Mouse (Mus musculus) kidney, embryonic 16.5 days (tissue): ENCODE results near the gene Kank1. TPM values are rescaled to one million over a fixed set of nuclear protein-coding genes. Genes with fewer than 3 reads are reported as not detected.

ENCODE experiments used
- ATAC-seq: fragments of 200-750 bp; cut with Nextera tagmentation; 2 replicates; pipeline ENCODE4 v1.8.0; 2017; ENCODE audit warnings: moderate TSS enrichment; ENCODE audit not compliant: low FRiP score, low TSS enrichment
- H3K27ac ChIP-seq: fragments of 300-500 bp; sonication (generic); 2 replicates; pipeline ENCODE4 v1.5.1; 2014; ENCODE audit warnings: low read length
- H3K27me3 ChIP-seq: fragments of 300-500 bp; sonication (generic); 2 replicates; pipeline ENCODE4 v1.6.1; 2014; ENCODE audit warnings: low read length, control low read depth, mixed read lengths; ENCODE audit not compliant: insufficient read depth
- H3K36me3 ChIP-seq: fragments of 300-500 bp; sonication (generic); 2 replicates; pipeline ENCODE4 v1.6.1; 2014; ENCODE audit warnings: low read length, control low read depth, mixed read lengths; ENCODE audit not compliant: insufficient read depth
- H3K4me1 ChIP-seq: fragments of 300-500 bp; sonication (generic); 2 replicates; pipeline ENCODE4 v1.6.1; 2014; ENCODE audit warnings: low read length, control low read depth, mixed read lengths; ENCODE audit not compliant: insufficient read depth
- H3K4me2 ChIP-seq: fragments of 300-500 bp; sonication (generic); replicated peaks from 2 replicates; pipeline ENCODE4 v1.6.1; 2014; ENCODE audit warnings: low read depth, low read length
- H3K4me3 ChIP-seq: fragments of 300-500 bp; sonication (generic); 2 replicates; pipeline ENCODE4 v1.5.1; 2014; ENCODE audit warnings: mild to moderate bottlenecking, low read length
- H3K9ac ChIP-seq: fragments of 300-500 bp; sonication (generic); replicated peaks from 2 replicates; pipeline ENCODE4 v1.6.1; 2014; ENCODE audit warnings: low read length
- H3K9me3 ChIP-seq: fragments of 300-500 bp; sonication (generic); 2 replicates; pipeline ENCODE4 v1.6.1; 2016; ENCODE audit warnings: low read length, control low read depth
- WGBS: fragments of 180-500 bp; shearing (Covaris S2); extraction: QIAGEN DNeasy Blood & Tissue Kit; methylation state at CpG from one replicate; pipeline ENCODE4 v1.1.7; 2014; 5-methylcytosine and 5-hydroxymethylcytosine counted together
- polyA plus RNA-seq: library from polyadenylated mRNA; unstranded; fragments of >200 nt; fragmentation: Nextera tagmentation; extraction: Ambion mirVana; gene quantifications from 2 replicates; pipeline ENCODE4 v1.2.1, GENCODE M21; 2015

The Kank1 gene
- polyA plus RNA-seq, 1 experiment from 2014 or later: 30.9 TPM

DNA sequence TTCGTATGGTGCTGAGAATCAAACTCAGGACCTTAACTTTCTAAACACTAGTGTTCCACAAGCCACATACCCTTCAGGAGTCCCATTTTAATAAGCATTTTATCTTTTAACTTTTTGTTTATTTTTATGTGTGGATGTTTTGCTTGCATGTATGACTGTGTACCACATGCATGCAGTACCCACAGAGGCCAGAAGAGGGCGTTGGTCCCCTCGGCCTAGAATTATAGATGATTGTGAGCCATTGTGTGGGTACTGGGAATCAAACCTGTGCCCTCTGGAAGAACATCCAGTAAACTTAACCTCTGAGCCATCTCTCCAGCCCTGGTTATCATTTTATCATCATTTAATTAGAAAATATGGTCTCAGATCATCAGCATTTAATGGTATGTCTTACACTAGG is 136.8 kb downstream of the Kank1 start:
- WGBS: 72% methylated on average over 3 of the region's 3 CpGs
- Histone ChIP-seq H3K27ac (no peak overlapping the region), H3K27me3 (no peaks in the 10 kb centered on the region), H3K36me3 (no peaks in the 10 kb centered on the region), H3K9ac (no peak overlapping the region), H3K4me2 (no peak overlapping the region), H3K4me3 (no peak overlapping the region), H3K9me3 (no peaks in the 10 kb centered on the region), H3K4me1 (peaks cover 19% of the 10 kb centered on the region)
- no peak for ATAC-seq

GRCm38 (mm10) chr19:25374191-25374590 is 137.4 kb downstream of the Kank1 start:
- WGBS: 71% methylated on average over 9 of the region's 9 CpGs

DNA sequence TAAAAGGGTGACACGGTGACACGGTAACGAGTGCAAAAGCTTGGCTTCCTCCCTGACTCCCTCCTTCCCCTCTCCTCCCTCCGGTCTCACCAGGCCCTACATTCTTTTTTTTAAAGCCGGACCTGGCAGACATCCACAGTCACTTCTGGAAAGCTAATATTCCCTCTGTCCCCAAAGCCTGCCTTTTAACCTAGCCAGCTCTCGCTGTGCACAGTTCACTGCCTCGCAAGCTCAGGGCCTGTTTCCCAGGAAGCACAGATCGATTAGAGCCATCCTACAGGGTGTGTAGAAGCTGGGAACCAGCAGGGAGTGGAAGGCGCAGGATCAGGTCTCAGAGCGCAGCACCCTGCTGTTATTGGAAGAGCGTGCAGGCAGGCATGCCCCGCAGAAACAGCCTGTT is 138.2 kb downstream of the Kank1 start:
- H3K27ac ChIP-seq: no peak overlapping the region; the same call in 1 of the 2 replicates
- peak overlapping the region; percentile 44; the same call in 1 of the 2 replicates for H3K9ac ChIP-seq
- no peak overlapping the region for H3K4me3 ChIP-seq
- H3K9me3 ChIP-seq: no peaks in the 10 kb centered on the region
- no peaks in the 10 kb centered on the region for H3K27me3 ChIP-seq
- H3K4me1 ChIP-seq: peaks cover 19% of the 10 kb centered on the region
- peak overlapping the region; percentile 19; the same call in 1 of the 2 replicates for H3K4me2 ChIP-seq
- ATAC-seq: peak; percentile 73
- WGBS: 8% methylated on average over 12 of the region's 12 CpGs
- H3K36me3 ChIP-seq: no peaks in the 10 kb centered on the region

More at GRCm38 (mm10) chr19:25374191-25374590, 137.4 kb downstream of the Kank1 start:
- ATAC-seq: no peak
- H3K4me1 ChIP-seq: peaks cover 19% of the 10 kb centered on the region
- H3K9ac ChIP-seq: no peak overlapping the region
- no peaks in the 10 kb centered on the region for H3K9me3 ChIP-seq
- no peaks in the 10 kb centered on the region for H3K36me3 ChIP-seq
- H3K4me3 ChIP-seq: no peak overlapping the region
- H3K27me3 ChIP-seq: no peaks in the 10 kb centered on the region
- no peak overlapping the region for H3K27ac ChIP-seq
- H3K4me2 ChIP-seq: no peak overlapping the region

DNA sequence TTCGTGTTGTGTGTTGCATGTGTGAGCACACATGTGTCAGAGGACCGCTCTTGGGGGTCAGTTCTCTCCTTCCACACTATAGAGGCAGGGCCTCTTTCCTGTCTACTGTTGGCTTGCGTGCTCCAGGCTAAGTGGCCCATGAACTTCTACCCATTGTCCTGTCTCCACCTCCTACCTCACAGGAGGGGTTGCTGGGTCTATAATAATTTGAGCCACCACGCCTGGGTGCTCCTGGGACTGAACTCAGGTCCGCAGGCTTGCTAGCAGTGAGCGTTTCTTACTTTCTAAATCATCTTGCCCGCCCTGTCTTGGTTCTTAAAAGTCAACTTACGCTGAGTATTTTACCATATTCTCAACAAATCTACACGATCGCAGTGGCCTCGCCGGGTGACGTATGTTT is 140.1 kb downstream of the Kank1 start:
- Histone ChIP-seq H3K27me3 (no peaks in the 10 kb centered on the region), H3K4me3 (no peak overlapping the region), H3K4me1 (peaks cover 24% of the 10 kb centered on the region), H3K27ac (no peak overlapping the region), H3K4me2 (no peak overlapping the region), H3K9me3 (no peaks in the 10 kb centered on the region), H3K9ac (no peak overlapping the region), H3K36me3 (no peaks in the 10 kb centered on the region)
- 67% methylated on average over 13 of the region's 13 CpGs for WGBS
- ATAC-seq: no peak

DNA sequence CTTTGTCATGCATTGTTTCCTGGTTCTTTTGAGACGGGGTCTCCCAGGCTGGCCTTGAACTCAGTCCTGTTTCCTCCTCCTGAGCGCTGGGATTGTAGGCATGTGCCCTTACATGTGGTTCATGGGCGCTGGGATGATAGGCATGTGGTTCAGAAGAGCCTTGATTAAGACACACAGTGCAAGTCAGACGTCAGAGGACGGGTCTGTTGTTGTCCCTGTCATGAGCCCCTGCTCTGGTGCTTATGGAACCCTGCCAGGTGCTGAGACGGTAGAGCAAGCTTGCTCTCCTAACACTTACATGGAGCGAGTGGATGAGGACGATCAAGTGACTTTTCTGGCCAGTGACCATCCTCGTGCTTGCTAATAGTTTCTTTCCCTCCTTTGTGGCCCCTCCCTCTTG is 143.9 kb downstream of the Kank1 start:
- Histone ChIP-seq H3K9me3 (no peaks in the 10 kb centered on the region), H3K36me3 (no peaks in the 10 kb centered on the region), H3K4me3 (no peak overlapping the region), H3K4me1 (peaks cover 16% of the 10 kb centered on the region; the same call in 1 of the 2 replicates), H3K9ac (no peak overlapping the region), H3K27ac (no peak overlapping the region), H3K4me2 (no peak overlapping the region), H3K27me3 (no peaks in the 10 kb centered on the region)
- WGBS: 84% methylated on average over 9 of the region's 9 CpGs
- no peak for ATAC-seq

GRCm38 (mm10) chr19:25381972-25382371 is 145.2 kb downstream of the Kank1 start:
- Histone ChIP-seq H3K9ac (no peak overlapping the region), H3K27me3 (no peaks in the 10 kb centered on the region), H3K27ac (no peak overlapping the region), H3K4me2 (no peak overlapping the region), H3K4me1 (peaks cover 11% of the 10 kb centered on the region; the same call in 1 of the 2 replicates), H3K36me3 (no peaks in the 10 kb centered on the region), H3K9me3 (no peaks in the 10 kb centered on the region), H3K4me3 (no peak overlapping the region)
- 25% methylated on average over 7 of the region's 7 CpGs for WGBS
- ATAC-seq: no peak

DNA sequence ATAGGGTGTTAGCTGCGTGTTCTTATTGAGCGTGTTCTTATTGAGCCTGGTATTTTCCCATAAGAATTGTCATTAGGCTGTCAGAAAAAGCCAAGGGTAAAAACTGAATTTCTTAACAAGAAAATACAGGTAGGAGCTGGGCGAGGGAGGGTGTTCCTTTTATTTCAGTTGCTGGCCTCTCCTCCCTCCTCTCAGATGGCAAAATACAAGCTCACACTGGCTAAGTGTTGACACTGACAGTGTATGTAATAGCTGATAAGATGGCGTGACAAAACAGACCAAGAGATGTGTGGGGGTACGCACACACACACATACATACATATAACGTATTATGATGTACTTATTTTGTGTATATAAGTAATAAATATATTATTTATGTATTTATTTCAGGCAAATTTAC is 145.7 kb downstream of the Kank1 start:
- no peaks in the 10 kb centered on the region for H3K27me3 ChIP-seq
- H3K36me3 ChIP-seq: no peaks in the 10 kb centered on the region
- H3K9me3 ChIP-seq: no peaks in the 10 kb centered on the region
- no peak overlapping the region for H3K9ac ChIP-seq
- no peak overlapping the region for H3K27ac ChIP-seq
- 87% methylated on average over 6 of the region's 6 CpGs for WGBS
- H3K4me2 ChIP-seq: no peak overlapping the region
- ATAC-seq: no peak
- H3K4me3 ChIP-seq: no peak overlapping the region
- H3K4me1 ChIP-seq: peaks cover 11% of the 10 kb centered on the region; the same call in 1 of the 2 replicates

DNA sequence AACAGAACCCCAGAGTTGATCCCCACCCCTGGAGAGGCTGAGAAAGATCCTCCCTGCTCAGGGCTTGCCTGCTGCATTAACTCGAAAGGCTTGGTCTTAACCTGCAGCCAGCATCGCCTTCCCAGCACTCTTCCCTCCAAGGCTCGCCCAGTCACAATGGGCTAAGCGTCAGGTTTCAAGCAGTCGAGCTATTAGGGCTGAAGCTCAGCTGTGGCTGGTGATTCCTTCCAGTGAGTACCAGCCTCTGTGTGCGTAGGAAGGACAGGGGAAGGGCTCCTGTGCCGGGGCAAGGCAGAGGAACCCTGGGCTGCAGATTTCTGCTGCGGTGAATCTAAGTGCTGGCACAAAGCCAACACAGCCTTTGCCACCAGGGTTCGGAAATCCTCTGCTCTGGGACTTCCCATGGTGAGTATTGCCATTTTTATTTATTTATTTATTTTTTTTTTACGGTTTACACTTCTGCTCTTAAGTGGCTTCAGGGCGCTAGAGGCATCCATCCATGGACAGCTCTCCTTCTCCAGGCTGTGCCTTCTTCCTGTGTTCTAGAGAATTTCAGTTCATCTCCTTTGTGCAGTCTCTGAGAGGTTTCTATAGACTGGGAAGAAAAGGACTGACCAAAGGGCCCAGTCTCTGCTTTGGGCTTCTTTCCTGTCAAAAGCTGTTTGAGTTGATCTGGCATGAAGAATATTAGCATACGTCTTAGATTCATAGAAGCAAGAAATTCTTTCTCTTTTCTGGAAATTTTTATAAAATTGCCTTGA is 146.8 kb downstream of the Kank1 start:
- Histone ChIP-seq H3K27me3 (no peaks in the 10 kb centered on the region), H3K4me2 (no peak overlapping the region), H3K4me1 (peaks cover 11% of the 10 kb centered on the region; the same call in 1 of the 2 replicates), H3K9me3 (no peaks in the 10 kb centered on the region), H3K27ac (no peak overlapping the region), H3K4me3 (no peak overlapping the region), H3K36me3 (peaks cover 3% of the 10 kb centered on the region; the same call in 1 of the 2 replicates), H3K9ac (no peak overlapping the region)
- peak; percentile 89 for ATAC-seq
- 14% methylated on average over 12 of the region's 12 CpGs for WGBS

- ATAC-seq: no peak
- 77% methylated on average over 8 of the region's 8 CpGs for WGBS
- H3K4me2 ChIP-seq: no peak overlapping the region
- H3K27me3 ChIP-seq: no peaks in the 10 kb centered on the region
- H3K4me3 ChIP-seq: no peak overlapping the region
- H3K9me3 ChIP-seq: no peaks in the 10 kb centered on the region
- H3K4me1 ChIP-seq: peaks cover 11% of the 10 kb centered on the region; the same call in 1 of the 2 replicates
- peaks cover 3% of the 10 kb centered on the region; the same call in 1 of the 2 replicates for H3K36me3 ChIP-seq
- H3K9ac ChIP-seq: no peak overlapping the region
- H3K27ac ChIP-seq: no peak overlapping the region
These were observed 149.2 kb downstream of the Kank1 start for GRCm38 (mm10) chr19:25385981-25386380.
